Mouse (Mus musculus): ENCODE data around the gene Sh3gl2. TPM values are rescaled to one million over a fixed set of nuclear protein-coding genes. Genes with fewer than 3 reads are reported as not detected.

Gene Sh3gl2
- polyA plus RNA-seq, 1 experiment from 2014 or later, result 1.7 TPM

GRCm38 (mm10) chr4:85677621-85678020 lies 472.7 kb downstream of the Sh3gl2 start:
- H3K9ac ChIP-seq (ENCODE audit: low read length), result no peak overlapping the region
- WGBS, result 66% methylated on average over 1 of the region's 1 CpGs
- DNase-seq (ENCODE audit: low spot score), result no peak
- H3K36me3 ChIP-seq (ENCODE audit: control insufficient read depth, insufficient read depth, low read length), result no peaks in the 10 kb centered on the region
- H3K4me1 ChIP-seq (ENCODE audit: control insufficient read depth, insufficient read depth, low read length), result no peaks in the 10 kb centered on the region
- no peaks in the 10 kb centered on the region for H3K9me3 ChIP-seq (ENCODE audit: control insufficient read depth, low read length)
- no peak overlapping the region for H3K27ac ChIP-seq (replicated peaks; ENCODE audit: low read depth, low read length)
- ATAC-seq (ENCODE audit: insufficient number of reproducible peaks, low FRiP score, low TSS enrichment, low read depth), result no peak
- no peak overlapping the region for H3K4me3 ChIP-seq (ENCODE audit: low read depth, low read length)
- no peaks in the 10 kb centered on the region for H3K27me3 ChIP-seq (ENCODE audit: control insufficient read depth, insufficient read depth, low read length)
- H3K4me2 ChIP-seq (ENCODE audit: low read depth, severe bottlenecking), result no peak overlapping the region

GRCm38 (mm10) chr4:85686160-85686559 lies 481.2 kb downstream of the Sh3gl2 start:
- no peak overlapping the region for H3K4me2 ChIP-seq (ENCODE audit: low read depth, severe bottlenecking)
- WGBS, result 84% methylated on average over 4 of the region's 4 CpGs

More at GRCm38 (mm10) chr4:85686160-85686559, 481.2 kb downstream of the Sh3gl2 start:
- Histone ChIP-seq H3K36me3 (ENCODE audit: control insufficient read depth, insufficient read depth, low read length) (no peaks in the 10 kb centered on the region), H3K9me3 (ENCODE audit: control insufficient read depth, low read length) (no peaks in the 10 kb centered on the region), H3K27me3 (ENCODE audit: control insufficient read depth, insufficient read depth, low read length) (no peaks in the 10 kb centered on the region), H3K27ac (replicated peaks; ENCODE audit: low read depth, low read length) (no peak overlapping the region), H3K4me1 (ENCODE audit: control insufficient read depth, insufficient read depth, low read length) (no peaks in the 10 kb centered on the region), H3K9ac (ENCODE audit: low read length) (no peak overlapping the region), H3K4me3 (ENCODE audit: low read depth, low read length) (no peak overlapping the region)
- DNase-seq (ENCODE audit: low spot score) (no peak), ATAC-seq (ENCODE audit: insufficient number of reproducible peaks, low FRiP score, low TSS enrichment, low read depth) (no peak)
